Mouse (Mus musculus) kidney, postnatal 36 days (tissue): ENCODE measurements around the gene Nyx.
"Not testable (repeated sequence)": the region's sequence is repeated elsewhere in the genome, so short reads cannot be mapped to it uniquely, and the experiment has no call there.

Experiments
- DNase-seq, 2 experiments: peaks; one replicate each; pipeline ENCODE4 v3.0.0; 2021 to 2022; ENCODE audit warnings: mixed read lengths in 2 of 2

Nyx gene

DNA sequence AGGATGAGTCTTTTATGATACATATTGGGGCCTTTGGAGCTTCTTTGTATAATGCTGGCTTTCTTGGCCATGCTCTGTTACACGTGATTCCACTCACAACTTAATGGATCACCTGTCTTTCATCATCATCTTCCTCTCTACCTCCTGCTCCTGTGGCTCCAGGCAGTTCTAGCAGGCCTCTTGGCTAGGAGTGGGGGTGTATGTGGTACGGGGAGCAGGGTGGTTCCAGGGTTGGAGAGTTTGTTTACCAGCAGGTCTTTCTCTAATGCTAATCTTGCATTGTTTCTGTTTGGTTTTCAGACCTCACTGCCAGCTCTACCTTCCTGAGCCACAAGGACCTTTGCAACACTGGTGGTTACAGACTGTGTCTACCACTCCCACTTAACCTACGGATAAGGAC, at the start of gene Nyx:
Gene Nyx, plus strand, starts transcription at position 301 of the 400 bp plus-strand sequence.
- DNase-seq = no peak

DNA sequence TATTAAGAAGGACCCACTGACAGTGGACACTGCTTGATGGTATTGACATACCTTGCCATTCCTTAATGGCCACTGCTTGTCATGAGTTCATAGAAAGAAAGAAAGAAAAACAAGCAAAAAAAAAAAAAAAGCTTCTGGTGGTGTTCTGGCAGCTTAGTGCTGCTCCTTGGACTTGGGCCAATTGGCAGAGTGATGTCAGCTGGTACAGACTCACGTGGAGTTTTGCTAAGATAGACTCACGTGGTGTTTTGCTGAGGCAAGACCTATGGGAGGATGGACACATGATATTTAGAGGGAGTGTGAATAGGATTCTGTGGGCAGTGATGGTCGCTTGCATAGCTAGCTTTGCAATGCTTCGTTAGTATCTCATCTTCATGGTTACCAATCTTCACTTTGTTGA, 43.9 kb upstream of the Nyx start:
- DNase-seq = peak in 1 of 2 experiments; percentile 8

DNA sequence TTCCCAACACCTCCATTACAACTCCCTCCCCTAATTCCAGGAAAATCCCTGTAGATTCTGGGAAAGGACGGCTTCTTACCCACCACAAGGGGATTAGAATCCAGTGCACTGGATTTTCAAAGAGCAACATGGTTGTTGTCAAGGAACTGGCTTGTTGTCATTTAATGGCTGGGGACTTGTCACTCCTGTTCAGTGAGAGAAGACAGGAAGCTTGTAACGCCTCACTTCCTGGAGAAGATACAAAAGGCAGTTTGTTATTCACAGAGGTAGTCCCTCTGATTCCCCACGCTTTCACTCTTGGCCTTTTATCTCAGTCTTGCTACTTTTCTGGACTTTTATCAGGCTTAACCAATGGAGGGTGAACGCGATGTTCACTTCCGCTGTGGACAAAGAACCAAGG, 34.5 kb upstream of the Nyx start:
- no peak for DNase-seq

DNA sequence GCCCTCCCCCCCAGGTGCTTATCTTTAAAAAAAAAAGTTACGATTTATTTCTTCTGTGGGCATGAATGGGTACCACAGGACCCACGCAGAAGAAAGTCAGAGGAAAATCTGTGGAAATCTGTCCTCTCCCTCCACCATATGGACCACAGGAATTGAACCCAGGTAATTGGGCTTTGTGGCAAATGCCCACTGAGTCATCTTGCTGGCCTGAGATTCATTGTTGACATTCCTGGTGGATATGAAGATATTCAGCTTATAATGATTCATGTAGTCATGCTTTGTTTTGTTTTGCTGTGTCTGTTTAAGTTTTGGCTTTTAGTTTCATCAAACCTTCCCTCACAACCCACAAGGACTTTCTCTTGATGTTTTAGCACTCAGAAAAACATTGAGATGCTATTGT, 29.9 kb upstream of the Nyx start:
- not testable (repeated sequence) for DNase-seq

DNA sequence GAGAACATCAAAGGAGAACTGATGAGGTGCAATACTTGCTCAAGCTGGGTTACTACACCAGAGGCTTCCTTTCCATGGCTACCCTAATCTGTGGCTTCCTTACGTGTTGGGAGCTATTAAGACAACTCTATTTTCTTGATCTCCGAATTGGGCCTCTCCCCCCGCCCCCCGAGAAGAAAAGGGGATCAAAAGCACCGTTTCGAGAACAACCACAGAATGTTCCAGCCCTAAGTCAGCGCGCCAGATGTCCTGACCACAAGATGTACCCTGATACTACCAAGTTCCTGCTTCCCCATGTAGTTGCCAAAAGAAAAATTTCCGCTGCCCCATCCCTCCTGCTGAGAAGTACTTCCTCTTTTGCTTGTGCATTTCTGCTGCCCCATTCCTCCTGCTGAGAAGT, 9.4 kb upstream of the Nyx start:
- not testable (repeated sequence) for DNase-seq

DNA sequence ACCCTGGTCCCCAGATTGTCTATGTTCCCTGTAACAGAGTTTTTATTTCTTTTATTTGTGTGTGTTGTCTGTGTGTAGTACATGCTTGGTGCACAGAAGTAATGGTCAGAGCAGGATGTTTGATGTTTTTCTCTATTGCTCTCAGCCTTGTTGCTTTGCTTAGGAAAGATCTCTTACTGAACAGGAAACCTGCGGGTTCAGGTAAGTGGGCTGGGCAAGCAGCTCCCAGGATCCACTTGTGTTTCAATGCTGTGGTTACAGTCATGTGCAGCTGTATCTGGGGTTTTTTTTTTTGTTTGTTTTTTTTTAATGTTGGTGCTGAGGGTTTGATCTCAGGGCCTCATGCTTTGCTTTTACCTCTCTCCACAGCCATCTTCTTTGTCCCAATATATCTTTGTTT, 7.1 kb upstream of the Nyx start:
- DNase-seq = no peak

DNA sequence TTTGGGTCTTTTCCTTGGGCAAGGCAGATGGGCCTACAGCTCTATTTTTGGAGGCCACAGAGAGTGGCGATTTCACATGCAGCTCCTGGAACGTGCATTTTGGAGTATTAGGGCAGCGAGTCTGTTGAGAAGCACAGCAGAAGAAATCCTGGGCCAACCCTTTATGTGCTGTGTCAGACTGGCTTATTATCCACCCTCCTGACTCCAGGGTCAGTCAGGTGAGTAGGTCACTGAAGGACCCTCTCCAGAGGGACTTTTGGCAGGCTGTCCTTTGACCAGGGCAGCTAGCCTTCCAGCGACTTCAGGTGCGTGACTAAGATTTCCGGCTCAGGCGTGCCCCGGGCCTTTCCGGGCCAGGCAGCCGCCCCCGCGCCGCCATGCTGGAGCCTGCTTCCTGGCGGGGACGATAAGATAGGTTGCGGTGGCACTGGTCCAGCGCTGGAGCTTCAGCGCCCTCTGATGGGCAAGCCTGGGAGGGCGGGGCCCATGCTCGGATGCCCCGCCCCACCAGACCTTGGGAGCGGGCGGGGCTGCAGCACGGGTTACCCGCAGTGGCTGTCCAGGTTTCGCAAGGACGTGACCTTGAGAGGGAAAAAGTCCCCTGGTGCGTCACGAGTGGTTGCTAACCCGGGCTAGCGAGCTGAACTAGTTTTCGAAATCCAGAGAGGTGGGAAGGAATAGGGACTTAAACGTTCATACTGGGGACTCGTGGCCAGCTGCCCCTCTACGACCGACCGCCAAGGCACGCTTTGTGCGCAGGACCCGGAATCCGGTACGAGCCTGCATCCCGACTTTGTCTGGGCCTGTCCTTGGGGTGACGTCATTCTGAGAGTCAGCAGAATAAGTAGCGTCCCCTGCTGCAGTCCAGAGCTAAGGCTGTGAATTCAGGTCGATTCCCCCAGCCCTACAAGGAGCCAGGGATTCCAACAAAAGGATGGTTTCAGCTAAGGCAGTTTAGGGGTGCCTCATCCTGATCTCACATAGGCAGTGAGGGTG, 4.3 kb upstream of the Nyx start:
- peak; percentile 86 to 90 for DNase-seq

DNA sequence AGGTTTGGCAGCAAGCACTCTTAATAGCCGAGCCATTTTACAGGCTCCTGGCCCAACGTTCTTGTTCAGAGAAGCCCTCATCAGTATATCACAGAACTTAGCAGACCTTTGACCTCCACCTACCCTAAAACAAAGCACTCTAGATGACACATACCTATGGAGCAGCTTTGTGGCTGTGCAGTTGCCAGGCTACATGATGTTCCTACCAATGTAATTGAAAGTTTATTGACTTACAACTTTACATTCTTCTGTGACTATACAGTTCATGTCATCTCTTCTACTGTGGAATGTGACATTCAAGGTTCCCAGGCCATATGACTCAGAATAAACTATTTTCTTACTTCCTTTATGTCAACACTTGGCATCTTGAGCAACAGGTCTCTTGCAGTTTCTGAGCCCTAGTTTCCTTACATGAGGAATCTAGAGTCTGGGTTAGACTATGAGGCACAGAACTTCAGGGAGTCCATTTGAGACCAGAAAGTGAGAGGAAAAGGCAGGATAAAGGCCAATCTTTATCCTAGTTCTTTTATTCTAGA, 2.9 kb upstream of the Nyx start:
- no peak for DNase-seq

DNA sequence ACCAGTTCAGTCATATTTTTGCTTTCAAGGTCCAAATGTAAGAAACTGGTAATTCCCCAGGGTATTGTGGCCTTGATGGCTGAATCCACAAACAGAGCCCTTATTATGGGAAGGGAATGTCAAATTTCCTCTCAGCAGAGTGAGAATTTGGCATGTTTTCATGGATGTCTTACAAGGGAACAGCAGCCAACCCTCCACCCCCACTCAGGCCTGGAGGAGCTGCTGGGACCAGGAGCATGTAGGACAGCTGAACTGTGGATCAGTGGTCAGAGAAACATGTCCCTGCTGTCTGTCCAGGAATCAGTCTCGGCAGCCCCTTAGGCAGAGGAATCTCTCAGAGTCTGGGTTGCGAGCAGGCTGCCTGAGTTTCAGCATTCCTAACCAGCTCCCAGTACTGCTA, 771 bp downstream of the Nyx start:
- peak in 1 of 2 experiments; percentile 11 for DNase-seq

DNA sequence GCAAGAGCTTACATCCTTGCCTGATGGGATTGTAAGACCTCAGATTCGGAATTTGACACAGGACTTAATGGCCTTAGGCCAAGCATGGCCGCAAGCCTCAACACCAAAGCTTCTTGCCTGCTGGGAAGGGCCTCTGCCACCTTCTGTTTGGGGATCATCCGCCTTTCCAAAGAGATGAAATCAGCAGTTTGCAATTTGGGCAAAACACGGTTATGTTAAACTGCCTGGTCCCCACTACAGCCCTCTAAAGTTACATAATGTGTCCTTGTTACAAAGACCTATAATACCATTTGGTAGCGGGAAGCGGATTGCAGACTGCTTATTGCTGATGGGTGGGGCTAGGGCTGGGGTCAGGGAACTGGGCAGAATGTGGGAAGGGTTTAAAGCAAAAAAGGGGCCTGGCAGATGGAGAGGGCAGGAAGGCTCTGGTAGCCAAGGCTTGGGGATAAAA, 1.2 kb downstream of the Nyx start:
- DNase-seq = no peak

DNA sequence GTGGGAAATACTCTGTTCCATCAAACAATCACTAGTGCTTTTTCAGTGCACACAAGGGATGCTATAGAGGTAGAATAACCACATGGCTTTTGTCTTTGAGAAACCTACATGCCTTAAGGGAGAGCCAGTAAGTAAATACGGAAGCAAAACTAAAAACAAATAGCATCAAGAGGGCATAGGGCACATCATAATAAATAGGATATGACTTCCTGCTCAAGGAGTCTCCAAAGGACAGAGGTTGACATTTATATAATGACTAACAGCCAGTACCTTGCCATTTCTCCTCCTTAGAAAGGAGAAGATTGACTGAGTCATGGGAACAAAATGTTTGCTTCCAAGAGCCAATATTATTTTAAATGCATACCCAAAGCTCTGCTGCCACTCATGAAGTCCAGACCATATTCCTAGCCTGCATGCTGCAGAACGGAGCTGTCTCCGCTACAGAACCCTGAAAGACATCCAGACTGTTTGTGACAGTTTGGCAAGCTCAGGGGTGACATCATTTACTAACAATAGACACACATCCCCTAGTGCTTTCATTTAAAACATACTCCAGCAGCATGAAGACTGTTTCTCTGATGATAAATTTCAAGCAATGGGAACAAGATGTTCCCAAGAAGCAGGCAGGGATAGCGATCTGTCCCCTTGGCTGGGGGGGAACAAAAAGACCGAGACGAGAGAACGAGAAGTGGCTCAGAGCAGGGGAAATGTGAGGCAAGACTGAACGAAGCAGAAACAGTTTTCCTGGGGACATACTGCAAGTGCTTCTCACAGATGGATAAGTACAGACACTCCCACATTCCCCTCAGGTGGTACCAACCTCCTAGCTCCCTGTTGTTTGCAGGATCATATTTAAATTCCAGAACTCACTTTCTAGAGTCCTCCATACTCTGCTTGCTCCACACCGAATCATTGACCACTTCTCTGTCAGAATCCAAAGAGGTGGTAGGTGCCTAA, 3.5 kb downstream of the Nyx start:
- peak; percentile 18 to 58 for DNase-seq

DNA sequence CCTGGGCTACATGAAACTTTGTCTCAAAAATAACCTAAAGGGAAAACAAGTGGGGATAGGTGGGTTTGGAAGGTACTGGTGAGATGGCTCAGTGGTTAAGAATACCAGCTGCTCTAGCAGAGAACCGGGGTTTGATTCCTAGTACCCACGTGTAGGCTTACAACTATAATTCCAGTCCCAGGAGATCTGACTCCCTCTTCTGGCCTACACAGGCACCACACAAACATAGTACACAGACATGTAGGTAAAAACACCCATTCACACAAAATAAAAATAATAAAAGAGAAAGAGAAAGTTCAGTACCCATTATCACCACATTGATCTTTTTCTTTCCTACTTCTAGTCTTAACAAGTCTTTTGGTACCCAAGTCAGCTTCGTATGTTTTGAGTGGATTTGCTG, 6.0 kb downstream of the Nyx start:
- DNase-seq = no peak

DNA sequence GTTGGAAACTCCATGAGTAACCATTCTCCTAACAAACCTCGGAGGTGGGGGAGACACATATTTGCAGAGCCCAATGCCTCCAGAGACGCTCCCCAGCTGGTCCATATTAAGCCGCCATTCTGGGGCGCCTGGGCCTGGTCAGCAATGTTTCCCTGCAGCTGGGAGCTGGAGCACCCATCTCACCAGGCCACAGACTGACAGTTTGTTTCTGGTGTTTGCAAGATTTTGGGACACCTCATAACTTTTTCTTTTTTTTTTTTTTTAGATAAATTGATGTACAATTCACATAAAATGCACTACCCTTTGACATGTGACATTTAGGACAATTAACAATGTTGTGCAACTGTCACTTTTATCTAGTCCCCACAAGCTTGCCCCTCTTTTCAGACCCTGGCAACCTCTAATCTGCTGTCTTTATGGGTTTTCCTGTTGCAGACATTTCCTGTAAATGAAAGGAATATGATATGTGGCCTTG, 6.9 kb downstream of the Nyx start:
- DNase-seq = peak in 1 of 2 experiments; percentile 31

DNA sequence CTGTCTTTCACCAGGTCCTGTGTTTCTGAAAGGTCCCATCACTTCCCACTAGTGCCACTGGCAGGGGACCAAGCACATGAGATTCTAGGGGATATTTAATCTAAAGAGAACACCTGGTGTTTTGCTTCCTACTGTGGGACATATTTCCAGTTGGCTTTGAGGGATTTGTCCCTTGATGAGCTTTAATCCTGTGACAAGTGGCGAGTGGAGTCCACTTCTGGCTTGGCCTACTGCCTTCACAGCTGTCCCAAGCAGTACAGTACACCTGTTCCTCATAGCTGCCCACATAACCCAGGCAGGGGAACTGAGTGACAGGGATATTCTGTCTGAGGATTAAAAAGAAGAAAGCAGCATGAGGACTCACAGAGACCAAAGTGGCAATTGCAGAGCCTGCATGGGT, 9.5 kb downstream of the Nyx start:
- DNase-seq = no peak

DNA sequence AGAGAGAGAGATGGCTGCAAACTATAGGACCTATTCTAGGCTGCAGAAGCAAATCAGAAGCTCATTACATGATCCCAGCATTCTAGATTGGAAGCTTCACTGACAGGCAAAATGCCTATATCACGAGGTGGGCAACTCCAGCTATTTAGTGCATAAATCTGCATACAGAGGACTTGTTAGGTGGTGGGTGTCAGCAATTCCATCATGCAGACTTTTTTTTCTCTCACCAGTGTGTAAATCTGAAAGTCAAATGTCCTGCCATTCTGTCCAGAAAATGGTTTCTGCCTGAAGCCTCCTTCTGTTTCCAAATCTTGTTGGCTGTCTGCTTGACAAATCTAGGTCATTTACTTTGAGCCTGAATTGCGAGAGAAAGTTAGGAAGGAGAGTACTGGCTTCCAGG, 11.7 kb downstream of the Nyx start:
- no peak for DNase-seq

DNA sequence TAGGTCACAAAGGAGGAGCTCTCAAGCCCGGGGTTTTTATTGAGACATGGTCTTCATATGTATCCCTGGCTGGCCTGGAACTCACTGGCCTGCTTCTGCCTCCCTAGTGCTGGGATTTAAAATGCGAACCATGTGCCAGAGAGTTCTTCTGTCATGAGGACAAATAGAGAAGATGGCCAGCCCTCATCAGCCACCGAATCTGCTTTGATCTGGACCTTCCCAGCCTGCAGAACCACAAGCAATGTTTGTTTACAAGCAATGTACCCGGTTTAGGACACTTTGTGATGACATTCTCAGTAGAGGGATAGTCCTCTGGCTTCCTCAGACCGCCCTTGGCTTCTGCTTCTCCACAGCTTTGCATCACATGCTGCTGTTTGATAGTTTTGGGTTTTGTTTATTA, 12.4 kb downstream of the Nyx start:
- no peak for DNase-seq

DNA sequence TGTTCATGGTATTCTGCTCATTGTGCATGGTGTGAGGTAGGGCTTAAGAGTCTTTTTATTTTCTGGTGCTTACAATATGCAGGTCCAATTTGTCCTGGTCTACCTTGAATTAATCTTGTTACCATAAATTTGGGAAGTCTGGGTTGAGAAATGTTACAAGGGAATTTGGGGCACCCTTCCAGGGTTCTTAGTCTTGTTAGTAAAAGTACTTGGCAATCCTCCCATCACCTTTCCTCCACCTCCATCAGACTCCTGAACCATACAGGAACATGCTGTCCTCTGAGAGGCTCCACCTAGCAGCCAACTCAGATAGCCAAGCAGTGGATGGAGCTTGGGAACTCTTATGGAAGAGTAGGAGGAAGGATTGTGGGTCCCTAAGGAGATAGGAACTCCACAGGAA, 13.7 kb downstream of the Nyx start:
- DNase-seq = no peak

DNA sequence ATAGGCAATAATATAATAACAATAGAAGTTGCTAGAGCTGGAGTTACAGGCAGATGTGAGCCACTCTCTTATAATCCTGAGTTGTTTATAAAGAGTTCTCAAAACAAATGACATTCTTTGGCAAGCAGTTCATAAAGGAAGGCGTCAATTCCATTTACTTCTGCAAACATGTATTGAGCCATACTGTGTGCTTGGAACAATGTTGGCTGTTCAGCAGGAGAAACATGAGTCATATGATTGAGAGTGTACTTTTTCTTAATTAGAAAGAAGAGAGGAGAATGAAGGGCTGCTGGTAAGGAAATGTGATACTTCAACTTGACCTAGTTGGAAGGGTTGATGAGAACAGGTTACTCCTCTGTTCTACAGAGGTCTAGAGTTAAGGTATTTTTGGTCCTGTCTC, 16.7 kb downstream of the Nyx start:
- DNase-seq = no peak

DNA sequence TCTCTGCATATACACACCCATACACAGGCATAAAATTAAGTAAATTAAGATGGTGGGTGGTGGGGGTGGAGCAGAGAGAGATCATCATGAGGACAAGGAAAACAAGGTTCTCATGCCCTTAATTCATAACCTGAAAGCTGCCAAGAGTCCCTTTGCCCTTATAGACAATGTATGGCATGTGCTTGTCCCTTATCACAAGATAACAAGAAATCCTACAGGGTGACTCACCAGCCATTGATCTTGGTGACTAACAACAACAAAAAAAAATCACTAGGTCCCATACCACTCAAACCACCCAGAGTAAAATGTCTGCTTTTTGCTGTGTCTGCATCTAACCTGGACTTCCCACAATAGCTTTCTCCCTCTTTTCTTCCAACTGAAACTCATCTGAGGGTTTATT, 18.5 kb downstream of the Nyx start:
- no peak for DNase-seq

DNA sequence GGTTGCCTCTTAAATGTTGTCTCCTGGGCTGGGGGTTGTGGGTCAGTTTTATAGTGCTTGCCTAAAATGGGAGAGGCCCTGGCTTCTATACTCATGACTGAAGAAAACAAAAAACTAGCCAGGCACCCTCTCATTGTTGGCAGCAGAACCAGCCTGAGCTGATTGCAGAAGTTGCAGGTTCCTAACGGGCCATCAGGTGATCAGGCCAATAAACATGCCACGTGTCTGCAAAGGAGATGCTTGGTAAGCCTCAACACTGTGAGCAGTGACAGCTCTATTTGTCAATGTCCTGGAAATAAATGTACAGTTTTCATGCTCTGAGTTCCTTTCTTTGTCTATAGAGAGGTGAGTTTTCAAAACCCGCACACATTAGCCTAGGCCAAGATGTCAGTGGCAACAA, 23.1 kb downstream of the Nyx start:
- DNase-seq = no peak

DNA sequence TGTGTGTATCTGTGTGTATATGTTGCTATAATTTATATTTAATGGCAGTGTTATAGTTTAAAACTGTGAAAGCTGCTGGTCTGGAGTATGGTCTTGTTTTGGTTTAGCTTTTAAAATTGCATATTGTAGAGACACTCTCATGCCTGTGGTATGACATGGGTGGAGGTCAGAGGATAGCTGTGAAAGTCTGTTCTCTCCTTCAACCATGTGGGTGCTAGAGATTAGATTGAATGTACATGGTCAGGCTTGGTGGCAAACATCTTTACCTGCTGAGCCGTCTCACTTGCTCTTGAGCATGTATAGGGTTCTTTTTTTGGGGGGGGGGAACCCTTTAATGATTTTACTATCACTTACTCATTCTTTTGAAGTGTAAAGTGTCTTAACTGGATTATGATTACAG, 23.9 kb downstream of the Nyx start:
- no peak for DNase-seq

DNA sequence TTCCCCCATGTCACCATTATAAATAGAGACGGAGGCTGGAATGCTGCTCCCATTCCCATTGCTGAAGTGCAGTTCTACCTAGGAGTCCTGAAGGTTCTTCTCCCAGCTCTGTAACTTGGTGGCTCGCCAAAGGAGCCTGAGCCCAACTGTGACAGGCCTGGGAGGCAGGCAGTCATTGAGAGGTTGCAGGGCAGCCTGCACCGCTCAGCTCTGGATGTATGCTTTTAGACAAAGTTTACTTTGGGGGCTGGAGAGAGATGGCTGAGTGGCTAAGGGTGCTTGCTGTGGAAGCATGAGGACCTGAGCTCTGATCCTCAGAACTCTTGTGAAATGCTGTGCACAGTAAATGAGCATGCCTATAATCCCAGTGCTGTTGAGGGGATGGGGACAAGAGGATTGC, 25.0 kb downstream of the Nyx start:
- no peak for DNase-seq

DNA sequence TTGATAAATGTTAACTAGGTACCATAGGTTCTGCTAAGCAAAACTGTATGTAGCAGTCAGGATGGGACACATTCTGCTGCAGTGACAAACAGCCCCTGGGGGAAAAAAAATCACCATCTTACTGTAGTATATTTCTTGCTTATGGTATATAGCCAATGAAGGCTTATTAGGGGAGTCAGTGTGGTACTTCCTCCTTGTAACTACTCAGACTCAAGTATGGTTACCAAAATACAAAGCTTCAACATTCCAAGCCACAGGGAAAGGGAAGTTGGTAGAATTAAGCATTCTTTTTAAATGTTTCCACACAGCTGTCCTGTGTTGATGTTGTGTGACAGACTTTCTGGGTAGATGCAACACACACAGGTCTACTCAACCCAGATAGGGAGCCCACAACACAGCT, 27.0 kb downstream of the Nyx start:
- DNase-seq = no peak
